Mouse (Mus musculus) small intestine, adult 2 months (tissue): ENCODE data around the gene Eif3i.

Experiments used
- CTCF ChIP-seq: fragments of 200-500 bp; IDR thresholded peaks from 2 replicates; pipeline ENCODE4 v1.5.1; 2012; ENCODE audit warnings: low read depth, mild to moderate bottlenecking, control low read depth, inconsistent platforms, low read length, moderate library complexity, mixed read lengths; ENCODE audit not compliant: insufficient replicate concordance, insufficient read length; ENCODE audit errors: extremely low read depth
- POLR2A ChIP-seq: fragments of 200-500 bp; IDR thresholded peaks from 2 replicates; pipeline ENCODE4 v1.6.1; 2012; ENCODE audit warnings: low read depth, mild to moderate bottlenecking, control low read depth, inconsistent platforms, low read length, moderate library complexity

DNA sequence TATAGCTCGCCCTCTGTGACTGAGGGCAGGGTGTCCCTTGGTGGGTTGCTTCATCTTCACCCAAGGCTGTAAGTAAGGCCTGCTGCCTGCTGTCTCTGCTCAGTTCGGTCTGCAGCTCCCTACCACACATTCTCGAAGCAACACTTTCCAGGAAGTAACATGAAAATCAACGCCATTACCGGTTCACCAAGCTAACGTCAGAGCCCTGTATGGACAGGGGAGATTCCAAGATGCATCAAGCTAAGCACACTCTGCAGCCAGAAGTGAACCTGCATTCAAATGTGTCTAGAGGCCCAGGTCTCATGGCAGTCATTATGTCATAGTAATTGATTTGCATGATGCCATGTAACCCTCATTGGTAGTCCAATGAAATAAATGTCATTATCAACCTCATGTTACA, 30.4 kb downstream of the Eif3i start:
- TF ChIP-seq CTCF (no peak), POLR2A (no peak)
